Mouse (Mus musculus) ES-E14 (cell line): Measurements from ENCODE around the gene Rab3c.

Experiments used
- CHD2 ChIP-seq: IDR thresholded peaks from 2 replicates; pipeline ENCODE4 v1.6.1; 2014; ENCODE audit warnings: mild to moderate bottlenecking, low read depth, low read length, inconsistent platforms
- HCFC1 ChIP-seq: IDR thresholded peaks from 2 replicates; pipeline ENCODE4 v1.6.1; 2012; ENCODE audit warnings: low read length, inconsistent platforms, borderline replicate concordance; ENCODE audit not compliant: insufficient read depth
- ZC3H11A ChIP-seq: IDR thresholded peaks from 2 replicates; pipeline ENCODE4 v1.6.1; 2012; ENCODE audit warnings: low read depth, mild to moderate bottlenecking, inconsistent platforms, low read length, borderline replicate concordance

GRCm38 (mm10) chr13:110297112-110297511 lies 16.3 kb upstream of the Rab3c start:
- TF ChIP-seq CHD2, result no peak
- TF ChIP-seq HCFC1, result no peak
- no peak for TF ChIP-seq ZC3H11A
